Comparison of ENCODE assay signal across 8 mouse cellular contexts in genomic region chr1:59623325-59624017, GRCm38 (mm10). TPM values are rescaled to one million over a fixed set of nuclear protein-coding genes. Genes with fewer than 3 reads are reported as not detected.
DNase-seq lines count a peak whose midpoint lies in the region; ATAC-seq and TF ChIP-seq lines count a peak whose summit lies in the region.

No protein-coding gene starts in this region.

- 21% methylated on average over 5 of the region's 5 CpGs for WGBS in heart, embryonic 13.5 days

- no peak overlapping the region for H3K4me3 ChIP-seq in ES-E14 (ENCODE audit: insufficient read depth in 1 of 2, low read depth in 1 of 2, low read length in 2 of 2, poor library complexity in 1 of 2, severe bottlenecking in 1 of 2)
- no peak overlapping the region for H3K4me3 ChIP-seq in heart, embryonic 13.5 days

- H3K9me3 ChIP-seq in ES-E14 (ENCODE audit: control insufficient read depth, insufficient read depth, low read depth, low read length), result no peaks in the 10 kb centered on the region
- H3K9me3 ChIP-seq in heart, embryonic 13.5 days, result no peaks in the 10 kb centered on the region

- no peak overlapping the region for H3K9ac ChIP-seq in ES-E14 (ENCODE audit: insufficient read depth, low read depth, low read length, poor library complexity, severe bottlenecking)
- H3K9ac ChIP-seq in heart, embryonic 13.5 days, result no peak overlapping the region

- H3K4me2 ChIP-seq in heart, embryonic 13.5 days, result no peak overlapping the region

- peak; percentile 80 for ATAC-seq in erythroid progenitor cell, adult 5-6 weeks (replicated peaks; ENCODE audit: low FRiP score, poor library complexity, severe bottlenecking)
- peak; percentile 58; the same call in 1 of the 2 replicates for ATAC-seq in heart, embryonic 13.5 days (ENCODE audit: extremely low read depth, insufficient number of reproducible peaks, low FRiP score, low TSS enrichment)

- H3K27ac ChIP-seq in ES-E14 (ENCODE audit: insufficient read depth, low read depth, low read length, poor library complexity, severe bottlenecking), result no peak overlapping the region
- H3K27ac ChIP-seq in heart, embryonic 13.5 days (replicated peaks), result no peak overlapping the region

- DNase-seq in ES-E14 (ENCODE audit: low read depth, low spot score) (peak; percentile 81), liver (peak; percentile 78)
- peak; percentile 74 for DNase-seq in brain, embryonic 18.5 days (ENCODE audit: low read depth, low spot score)
- peak; percentile 85 for DNase-seq in kidney, postnatal 10 days
- peak; percentile 89 for DNase-seq in naive thymus-derived CD4-positive, alpha-beta T cell, adult 2 months (ENCODE audit: low read depth)
- DNase-seq in telencephalon, adult 2 months (ENCODE audit: low read depth, low spot score), result peak; percentile 59

- 0 out of 2 replicates have a peak, but pooled peaks cover 4% of the 10 kb centered on the region for H3K27me3 ChIP-seq in heart, embryonic 13.5 days (replicated peaks)

- no peaks in the 10 kb centered on the region for H3K4me1 ChIP-seq in ES-E14 (ENCODE audit: control insufficient read depth in 2 of 2, insufficient read depth in 2 of 2, low read length in 2 of 2, poor library complexity in 1 of 2)
- H3K4me1 ChIP-seq in heart, embryonic 13.5 days, result no peaks in the 10 kb centered on the region

- in situ Hi-C loops in ES-E14 (cut with MboI; ENCODE audit: low sequenced_read_pairs in 2 of 2, unreplicated experiment in 2 of 2), result loop anchor here (5.0 to 25.0 kb wide), 2 partner anchors 361 to 381 kb away; partner anchors contain the start of gene Cdk15 (in 1 of the 2)

- no peaks in the 10 kb centered on the region for H3K36me3 ChIP-seq in ES-E14 (ENCODE audit: control insufficient read depth, insufficient read depth, low read length, poor library complexity, severe bottlenecking)
- H3K36me3 ChIP-seq in heart, embryonic 13.5 days, result no peaks in the 10 kb centered on the region

TF ChIP-seq in ES-E14, 5 proteins besides CTCF, POLR2A, EP300 and RAD21:
- TF ChIP-seq ZC3H11A (IDR thresholded peaks at IDR 0.05; ENCODE audit: borderline replicate concordance, low read depth, low read length) (peak; percentile 96), MAFK (IDR thresholded peaks at IDR 0.05; ENCODE audit: insufficient read depth, low read depth, low read length) (no peak)

RNA-seq across cellular contexts. Expression of gene Sumo1, which starts 47.2 kb away (rescaled TPM):
- total RNA-seq in ES-E14 (2012; rRNA removed), result 77.9 and 161 TPM in 2 replicates
- 66.7 and 98.7 TPM in 2 replicates for total RNA-seq in erythroid progenitor cell, adult 5-6 weeks (2015; ENCODE audit: low replicate concordance)
- 35.9 and 56.7 TPM in 2 replicates for total RNA-seq in erythroid progenitor cell, adult 5-6 weeks (2017; ENCODE audit: low replicate concordance)
- polyA plus RNA-seq in heart, embryonic 13.5 days (2015; fragmentation: Nextera tagmentation; extraction: Ambion mirVana), result 223 and 245 TPM in 2 replicates
